Mouse (Mus musculus) stomach, postnatal 0 days (tissue): ENCODE data around the gene Gstcd.

ENCODE experiments used
- CTCF ChIP-seq: IDR thresholded peaks from 2 replicates; pipeline ENCODE4 v1.5.1; 2016; ENCODE audit warnings: antibody characterized with exemption, low read depth, mild to moderate bottlenecking, moderate library complexity
- EP300 ChIP-seq: optimal IDR thresholded peaks from 2 replicates; pipeline ENCODE3; 2016; ENCODE audit warnings: antibody characterized with exemption

GRCm38 (mm10) chr3:133109844-133110243 lies 18.0 kb upstream of the Gstcd start:
- TF ChIP-seq EP300 (no peak), CTCF (no peak)
